In genomic region chr16:40739015-40739414, GRCm38 (mm10) we compare ENCODE assay signal across 10 mouse cellular contexts.
DNase-seq lines count a peak whose midpoint lies in the region.
"Had no signal": no experiment of that assay in that cellular context is flagged by ENCODE, and none has a peak within 500 bp of the region (broad histone marks: within the 10 kb centered on the region; RNA-seq: fewer than 3 reads in every experiment).

No protein-coding gene starts in this region.

- 32% methylated on average over 6 of the region's 6 CpGs for WGBS in limb, embryonic 10.5 days

- H3K4me3 ChIP-seq in limb, embryonic 10.5 days, result no peak overlapping the region
- H3K4me3 ChIP-seq: limb, embryonic 12.5 days had no signal

- no peak overlapping the region for H3K27ac ChIP-seq in limb, embryonic 10.5 days
- H3K27ac ChIP-seq: limb, embryonic 12.5 days had no signal

- H3K4me1 ChIP-seq in limb, embryonic 10.5 days, result no peaks in the 10 kb centered on the region
- H3K4me1 ChIP-seq: limb, embryonic 12.5 days had no signal

- no peaks in the 10 kb centered on the region for H3K36me3 ChIP-seq in limb, embryonic 10.5 days
- H3K36me3 ChIP-seq: G1E; limb, embryonic 12.5 days had no signal

- H3K27me3 ChIP-seq in limb, embryonic 10.5 days (ENCODE audit: low read depth, poor library complexity, severe bottlenecking), result no peaks in the 10 kb centered on the region
- H3K27me3 ChIP-seq: limb, embryonic 12.5 days had no signal

- no peaks in the 10 kb centered on the region for H3K9me3 ChIP-seq in limb, embryonic 10.5 days (replicated peaks)
- H3K9me3 ChIP-seq: G1E; limb, embryonic 12.5 days had no signal

- peak; percentile 2 to 32 for DNase-seq in heart, postnatal 36 days
- DNase-seq in heart, adult 9 months (ENCODE audit: low spot score in 2 of 2), result no peak
- DNase-seq in adrenal gland, adult 8-10 months, result peak; percentile 22
- DNase-seq in embryo, embryonic 9.5 days (ENCODE audit: extremely low spot score), result peak; percentile 51
- DNase-seq in hindlimb bud, embryonic 11.5 days (ENCODE audit: extremely low spot score, low read depth, low spot score), result peak; percentile 24
- DNase-seq in limb, embryonic 10.5 days (ENCODE audit: low spot score), result peak; percentile 72
- peak; percentile 72 to 80 for DNase-seq in right cerebral cortex, adult 2 months (ENCODE audit: low spot score in 2 of 2)
- no peak for DNase-seq in thymus, postnatal 10 days (ENCODE audit: low spot score in 2 of 2)

- intact Hi-C loops in heart, postnatal 36 days (cut with DNase I), result loop anchor here (10.0 kb wide), 1 partner anchor 226 kb away; no protein-coding TSS in a partner anchor

Comparison
In these comparisons a context has a peak if more than half of its experiments do, and no peak if none do; other contexts are left out.
1. DNase-seq: peak in heart, postnatal 36 days (2 of 2), adrenal gland, adult 8-10 months (single experiment), embryo, embryonic 9.5 days (single experiment), hindlimb bud, embryonic 11.5 days (single experiment), limb, embryonic 10.5 days (single experiment) and right cerebral cortex, adult 2 months (2 of 2); none in heart, adult 9 months (0 of 2) and thymus, postnatal 10 days (0 of 2).